Mouse (Mus musculus): ENCODE measurements around the gene Dhrs7b.
"Not testable (repeated sequence)": the region's sequence is repeated elsewhere in the genome, so short reads cannot be mapped to it uniquely, and the experiment has no call there.

The Dhrs7b gene

GRCm38 (mm10) chr11:60830433-60831052 is at the start of gene Dhrs7b:
Gene Dhrs7b (plus strand): TSS chr11:60830631.
- peak; percentile 82 to 84 for DNase-seq

GRCm38 (mm10) chr11:60784179-60784922 is 46.1 kb upstream of the Dhrs7b start:
- no peak for DNase-seq

- DNase-seq: no peak
Observed at GRCm38 (mm10) chr11:60787595-60787994, 42.8 kb upstream of the Dhrs7b start.

GRCm38 (mm10) chr11:60790472-60790871 is 40.0 kb upstream of the Dhrs7b start:
- no peak for DNase-seq

GRCm38 (mm10) chr11:60796342-60796741 is 34.1 kb upstream of the Dhrs7b start:
- DNase-seq: no peak

- no peak for DNase-seq
Observed at GRCm38 (mm10) chr11:60799977-60800376, 30.5 kb upstream of the Dhrs7b start.

GRCm38 (mm10) chr11:60800892-60801291 is 29.5 kb upstream of the Dhrs7b start:
- DNase-seq: no peak

GRCm38 (mm10) chr11:60808286-60809070 is 22.0 kb upstream of the Dhrs7b start:
- no peak for DNase-seq

- no peak for DNase-seq
Observed at GRCm38 (mm10) chr11:60809546-60809945, 20.9 kb upstream of the Dhrs7b start.

GRCm38 (mm10) chr11:60810046-60810965 is 20.1 kb upstream of the Dhrs7b start:
- DNase-seq: peak in 1 of 2 experiments; percentile 5

GRCm38 (mm10) chr11:60811054-60811460 is 19.4 kb upstream of the Dhrs7b start:
- DNase-seq: peak; percentile 93 to 94

GRCm38 (mm10) chr11:60811618-60812017 is 18.8 kb upstream of the Dhrs7b start, which contains the start of gene Shmt1:
Gene Shmt1 (minus strand): TSS chr11:60811718.
- DNase-seq: not testable (repeated sequence)

GRCm38 (mm10) chr11:60816398-60816797 is 14.0 kb upstream of the Dhrs7b start:
- no peak for DNase-seq

- no peak for DNase-seq
Observed at GRCm38 (mm10) chr11:60823771-60824170, 6.7 kb upstream of the Dhrs7b start.

GRCm38 (mm10) chr11:60825191-60825590 is 5.2 kb upstream of the Dhrs7b start:
- DNase-seq: no peak

GRCm38 (mm10) chr11:60826700-60827099 is 3.7 kb upstream of the Dhrs7b start:
- DNase-seq: no peak

- DNase-seq: no peak
Observed at GRCm38 (mm10) chr11:60827241-60827945, 3.0 kb upstream of the Dhrs7b start.

GRCm38 (mm10) chr11:60828903-60829302 is 1.5 kb upstream of the Dhrs7b start:
- DNase-seq: no peak

- DNase-seq: no peak
Observed at GRCm38 (mm10) chr11:60836897-60837296, 6.5 kb downstream of the Dhrs7b start.

- DNase-seq: no peak
Observed at GRCm38 (mm10) chr11:60837644-60838406, 7.4 kb downstream of the Dhrs7b start.
